Mouse (Mus musculus): Measurements from ENCODE around the gene Rgs19. TPM values are rescaled to one million over a fixed set of nuclear protein-coding genes. Genes with fewer than 3 reads are reported as not detected.

Rgs19 gene
- polyA plus RNA-seq, 1 experiment from 2014 or later: 71.0 TPM

DNA sequence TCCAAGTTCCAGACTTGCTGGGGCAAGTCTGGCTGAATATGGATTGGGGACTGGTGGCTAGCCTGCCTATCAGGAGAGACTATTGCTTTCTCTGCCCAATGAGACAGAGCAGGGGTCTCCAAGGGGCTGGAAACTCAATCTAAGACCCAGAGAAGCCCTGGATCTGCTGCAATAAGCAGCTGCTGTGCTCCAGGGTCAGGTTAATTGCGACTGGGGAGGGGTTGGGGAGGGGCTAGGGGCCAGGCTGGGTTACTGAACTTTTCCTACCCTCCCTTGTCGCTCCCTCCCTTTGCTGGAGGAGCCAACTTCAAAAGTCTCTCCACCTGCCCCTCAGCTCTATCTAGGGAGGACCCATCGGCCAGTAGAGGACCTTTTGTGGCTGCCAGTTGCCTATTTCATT lies 37.0 kb downstream of the Rgs19 start, which contains the start of gene Gm29797:
Gm29797 (plus strand) TSS at position 301 of the 400 bp plus-strand sequence.
- no peak for ATAC-seq (ENCODE audit: insufficient number of reproducible peaks, insufficient read depth, low FRiP score, low TSS enrichment, low read depth)
- no peak within 1 kb of the TSS for H3K4me3 ChIP-seq (replicated peaks)
- WGBS: 33% methylated on average over 3 of the region's 3 CpGs
- no peak within 1 kb of the TSS for H3K4me2 ChIP-seq
- H3K27ac ChIP-seq: peak within 1 kb of the TSS; percentile 50; the same call in 1 of the 2 replicates
- no peaks in the 10 kb centered on the region for H3K9me3 ChIP-seq
- H3K27me3 ChIP-seq: no peaks in the 10 kb centered on the region
- peaks cover 55% of the 10 kb centered on the region for H3K36me3 ChIP-seq
- peaks cover 33% of the 10 kb centered on the region for H3K4me1 ChIP-seq (replicated peaks)
- no peak within 1 kb of the TSS for H3K9ac ChIP-seq (replicated peaks)

DNA sequence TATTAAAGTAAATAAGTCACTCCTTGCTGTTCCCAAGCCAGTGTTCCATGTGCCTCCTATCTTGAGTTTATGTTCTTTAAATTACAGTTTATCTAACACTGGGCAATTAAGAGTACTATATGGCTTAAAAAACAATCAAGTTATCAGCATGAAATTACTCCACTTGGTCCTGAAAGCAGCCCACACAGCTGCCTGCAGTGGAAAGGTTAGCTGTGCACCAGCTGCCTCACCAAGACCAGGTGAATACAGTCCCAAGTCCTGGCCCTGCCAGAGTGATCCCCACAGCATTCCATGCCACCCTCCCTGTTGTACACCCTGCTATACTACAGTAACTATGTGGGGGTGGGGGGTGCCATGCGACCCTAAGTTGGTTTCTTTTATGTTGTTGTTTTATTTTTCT lies 40.3 kb downstream of the Rgs19 start:
- 92% methylated on average over 1 of the region's 1 CpGs for WGBS
- no peak overlapping the region for H3K4me3 ChIP-seq (replicated peaks)
- no peaks in the 10 kb centered on the region for H3K27me3 ChIP-seq
- H3K4me2 ChIP-seq: no peak overlapping the region
- H3K27ac ChIP-seq: no peak overlapping the region
- no peak overlapping the region for H3K9ac ChIP-seq (replicated peaks)
- no peak for ATAC-seq (ENCODE audit: insufficient number of reproducible peaks, insufficient read depth, low FRiP score, low TSS enrichment, low read depth)
- no peaks in the 10 kb centered on the region for H3K9me3 ChIP-seq
- H3K36me3 ChIP-seq: peaks cover 87% of the 10 kb centered on the region
- peaks cover 15% of the 10 kb centered on the region for H3K4me1 ChIP-seq (replicated peaks)

DNA sequence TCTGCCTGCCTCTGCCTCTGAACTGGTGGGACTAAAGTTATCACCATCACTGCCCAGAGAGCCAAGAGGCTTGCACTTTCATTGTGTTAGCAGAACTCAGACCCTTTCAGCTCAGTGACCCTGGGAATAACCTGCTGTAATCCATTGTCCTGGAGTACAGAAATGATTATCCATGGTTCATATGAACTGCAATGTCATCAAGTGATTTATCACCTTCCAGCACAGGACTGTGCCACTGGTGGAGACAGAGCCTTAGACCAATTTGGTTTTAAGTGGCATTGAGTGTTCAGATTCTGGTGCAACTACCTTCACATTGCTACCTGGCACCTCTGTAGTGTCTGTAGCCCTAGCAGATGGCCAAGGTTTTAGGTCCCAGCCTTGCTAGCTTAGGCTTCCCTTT lies 40.7 kb downstream of the Rgs19 start:
- Histone ChIP-seq H3K4me2 (no peak overlapping the region), H3K4me1 (replicated peaks) (peaks cover 15% of the 10 kb centered on the region), H3K27me3 (no peaks in the 10 kb centered on the region), H3K27ac (no peak overlapping the region), H3K4me3 (replicated peaks) (no peak overlapping the region), H3K36me3 (peaks cover 88% of the 10 kb centered on the region), H3K9ac (replicated peaks) (no peak overlapping the region), H3K9me3 (no peaks in the 10 kb centered on the region)
- no peak for ATAC-seq (ENCODE audit: insufficient number of reproducible peaks, insufficient read depth, low FRiP score, low TSS enrichment, low read depth)

DNA sequence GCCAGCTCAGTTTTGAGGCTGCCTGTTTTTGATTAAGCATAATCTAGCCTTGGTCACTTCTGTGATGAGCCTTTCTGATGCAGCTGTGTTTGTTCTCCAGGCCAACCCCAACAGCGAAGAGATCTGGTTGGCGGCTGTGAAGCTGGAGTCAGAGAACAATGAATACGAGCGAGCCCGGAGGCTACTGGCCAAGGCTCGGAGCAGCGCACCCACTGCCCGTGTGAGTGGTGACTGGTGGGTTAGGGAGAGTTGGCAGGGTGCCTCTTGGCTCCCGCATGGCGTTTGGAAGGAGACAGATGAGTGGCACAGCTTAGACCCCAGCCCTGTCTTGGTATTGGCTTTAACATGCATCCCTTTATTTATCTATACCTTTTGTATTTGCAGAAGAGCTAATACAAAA lies 44.9 kb downstream of the Rgs19 start:
- WGBS: 88% methylated on average over 10 of the region's 10 CpGs
- Histone ChIP-seq H3K4me2 (no peak overlapping the region), H3K4me3 (replicated peaks) (no peak overlapping the region), H3K9me3 (no peaks in the 10 kb centered on the region), H3K27ac (no peak overlapping the region), H3K4me1 (replicated peaks) (peaks cover 19% of the 10 kb centered on the region), H3K9ac (replicated peaks) (no peak overlapping the region), H3K36me3 (peaks cover 96% of the 10 kb centered on the region), H3K27me3 (no peaks in the 10 kb centered on the region)
- no peak for ATAC-seq (ENCODE audit: insufficient number of reproducible peaks, insufficient read depth, low FRiP score, low TSS enrichment, low read depth)

DNA sequence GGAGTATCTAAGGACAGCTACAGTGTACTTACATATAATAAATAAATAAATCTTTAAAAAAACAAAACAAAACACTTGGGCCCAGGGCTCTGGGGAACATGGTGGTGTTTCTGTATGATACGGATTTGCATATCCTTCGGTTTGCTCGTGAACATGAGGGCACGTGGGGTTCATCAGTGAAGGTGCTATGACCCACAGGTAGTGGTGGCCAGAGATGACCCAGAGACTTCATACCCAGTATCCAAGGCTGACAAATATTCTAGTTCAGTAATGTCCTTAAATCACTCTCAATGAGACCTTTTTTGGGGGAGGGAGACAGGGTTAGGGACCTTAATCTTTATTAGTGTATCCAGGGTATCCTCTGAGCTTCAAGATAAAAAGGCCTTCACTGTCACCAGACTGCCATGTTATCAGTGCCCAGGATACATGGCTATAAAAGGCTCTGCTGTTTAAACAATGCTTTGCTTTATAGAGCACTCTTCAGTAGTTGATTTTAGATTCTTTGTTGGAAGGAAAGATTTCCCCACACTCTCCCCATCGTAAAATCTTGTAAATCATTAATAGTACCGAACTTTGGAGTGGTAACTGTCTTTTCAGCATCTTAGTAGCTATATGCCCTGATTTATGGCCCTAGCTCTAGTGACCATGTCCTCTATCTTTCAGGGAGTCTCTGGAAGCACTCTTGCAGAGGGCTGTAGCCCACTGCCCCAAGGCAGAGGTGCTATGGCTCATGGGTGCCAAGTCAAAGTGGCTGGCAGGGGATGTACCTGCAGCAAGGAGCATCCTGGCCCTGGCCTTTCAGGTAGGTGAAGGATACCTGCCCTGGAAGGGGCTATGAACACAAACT lies 46.9 kb downstream of the Rgs19 start:
- H3K4me1 ChIP-seq (replicated peaks): peaks cover 19% of the 10 kb centered on the region
- no peaks in the 10 kb centered on the region for H3K27me3 ChIP-seq
- no peak overlapping the region for H3K27ac ChIP-seq
- 77% methylated on average over 6 of the region's 6 CpGs for WGBS
- H3K36me3 ChIP-seq: peaks cover 94% of the 10 kb centered on the region
- H3K9me3 ChIP-seq: no peaks in the 10 kb centered on the region
- H3K4me3 ChIP-seq (replicated peaks): no peak overlapping the region
- no peak overlapping the region for H3K4me2 ChIP-seq
- H3K9ac ChIP-seq (replicated peaks): no peak overlapping the region
- ATAC-seq (ENCODE audit: insufficient number of reproducible peaks, insufficient read depth, low FRiP score, low TSS enrichment, low read depth): no peak

DNA sequence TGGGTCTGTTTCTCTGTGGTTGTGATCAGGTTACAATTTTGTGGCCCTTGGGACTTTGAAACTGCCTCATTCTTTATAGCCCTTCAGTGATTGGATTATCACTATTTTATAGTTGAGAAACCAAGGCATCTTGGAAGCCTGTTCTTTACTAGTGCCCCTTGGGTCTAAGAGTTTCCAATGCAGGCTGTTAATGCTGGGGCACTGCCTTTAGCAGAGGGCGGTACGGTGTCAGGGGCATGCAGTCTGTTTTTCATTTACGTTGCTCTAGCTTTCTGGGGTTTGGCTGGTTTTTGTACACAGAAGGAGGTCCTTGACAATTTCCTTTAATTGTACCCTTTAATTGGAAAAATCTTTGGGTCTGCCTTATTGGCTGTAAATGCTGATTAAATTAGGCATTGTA lies 48.1 kb downstream of the Rgs19 start:
- ATAC-seq (ENCODE audit: insufficient number of reproducible peaks, insufficient read depth, low FRiP score, low TSS enrichment, low read depth): peak; percentile 69; the same call in 1 of the 2 replicates
- H3K4me3 ChIP-seq (replicated peaks): no peak overlapping the region
- H3K4me1 ChIP-seq (replicated peaks): peaks cover 19% of the 10 kb centered on the region
- H3K4me2 ChIP-seq: no peak overlapping the region
- H3K27ac ChIP-seq: peak overlapping the region; percentile 78
- H3K27me3 ChIP-seq: no peaks in the 10 kb centered on the region
- peaks cover 94% of the 10 kb centered on the region for H3K36me3 ChIP-seq
- 28% methylated on average over 3 of the region's 3 CpGs for WGBS
- H3K9ac ChIP-seq (replicated peaks): no peak overlapping the region
- H3K9me3 ChIP-seq: no peaks in the 10 kb centered on the region

DNA sequence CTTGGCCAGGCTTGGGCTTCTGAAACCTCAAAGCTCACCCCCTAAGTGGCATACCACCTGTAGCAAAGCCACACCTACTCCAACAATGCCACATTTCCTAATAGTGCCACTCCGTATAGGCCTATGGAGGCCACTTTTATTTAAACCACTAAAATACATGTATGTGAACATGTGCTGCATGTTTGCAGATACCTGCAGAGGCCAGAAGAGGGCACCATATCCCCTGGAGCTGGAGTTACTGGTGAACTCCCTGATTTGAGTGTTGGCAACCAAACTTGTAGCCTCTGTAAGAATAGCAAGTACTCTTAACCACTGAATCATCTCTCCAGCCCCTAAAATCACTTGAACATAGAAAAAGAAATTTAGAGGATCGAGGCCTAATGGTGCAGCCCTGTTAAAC lies 49.4 kb downstream of the Rgs19 start:
- Histone ChIP-seq H3K27ac (peak overlapping the region; percentile 78; the same call in 1 of the 2 replicates), H3K36me3 (peaks cover 94% of the 10 kb centered on the region), H3K4me3 (replicated peaks) (no peak overlapping the region), H3K4me1 (replicated peaks) (peaks cover 19% of the 10 kb centered on the region), H3K4me2 (no peak overlapping the region), H3K9ac (replicated peaks) (no peak overlapping the region), H3K9me3 (no peaks in the 10 kb centered on the region), H3K27me3 (no peaks in the 10 kb centered on the region)
- WGBS: 87% methylated on average over 2 of the region's 2 CpGs
- no peak for ATAC-seq (ENCODE audit: insufficient number of reproducible peaks, insufficient read depth, low FRiP score, low TSS enrichment, low read depth)

Other genes starting within 250 kb of the Rgs19 start
- gene Zbtb46, start 234.6 kb downstream of the Rgs19 start, polyA plus RNA-seq (2016; fragmentation: Nextera tagmentation; extraction: Ambion mirVana): 8.3 and 9.1 TPM in 2 replicates
- not detected in 2 replicates for gene Abhd16b, start 200.8 kb downstream of the Rgs19 start, polyA plus RNA-seq (2016; fragmentation: Nextera tagmentation; extraction: Ambion mirVana)
- 151 and 165 TPM in 2 replicates for gene Tpd52l2, start 196.8 kb downstream of the Rgs19 start, polyA plus RNA-seq (2016; fragmentation: Nextera tagmentation; extraction: Ambion mirVana)
- gene Dnajc5, start 173.5 kb downstream of the Rgs19 start, polyA plus RNA-seq (2016; fragmentation: Nextera tagmentation; extraction: Ambion mirVana): 90.6 and 91.0 TPM in 2 replicates
- 37.9 and 47.6 TPM in 2 replicates for gene Uckl1, start 109.1 kb downstream of the Rgs19 start, polyA plus RNA-seq (2016; fragmentation: Nextera tagmentation; extraction: Ambion mirVana)
- 78.0 and 79.3 TPM in 2 replicates for gene Prpf6, start 102.1 kb downstream of the Rgs19 start, polyA plus RNA-seq (2016; fragmentation: Nextera tagmentation; extraction: Ambion mirVana)
- gene Zfp512b, start 101.2 kb downstream of the Rgs19 start, polyA plus RNA-seq (2016; fragmentation: Nextera tagmentation; extraction: Ambion mirVana): 63.5 and 69.0 TPM in 2 replicates
- gene Samd10, start 94.8 kb downstream of the Rgs19 start, polyA plus RNA-seq (2016; fragmentation: Nextera tagmentation; extraction: Ambion mirVana): 11.6 and 13.0 TPM in 2 replicates
- 0.29 and 0.58 TPM in 2 replicates for gene Gm29797, start 36.9 kb downstream of the Rgs19 start, polyA plus RNA-seq (2016; fragmentation: Nextera tagmentation; extraction: Ambion mirVana)
- 22.4 and 23.4 TPM in 2 replicates for gene Sox18, start 22.3 kb downstream of the Rgs19 start, polyA plus RNA-seq (2016; fragmentation: Nextera tagmentation; extraction: Ambion mirVana)
- gene Tcea2, start 13.7 kb downstream of the Rgs19 start, polyA plus RNA-seq (2016; fragmentation: Nextera tagmentation; extraction: Ambion mirVana): 31.6 and 33.3 TPM in 2 replicates
- gene Lkaaear1, start 4.5 kb upstream of the Rgs19 start, polyA plus RNA-seq (2016; fragmentation: Nextera tagmentation; extraction: Ambion mirVana): not detected in 2 replicates
- 0.90 and 1.2 TPM in 2 replicates for gene Oprl1, start 21.0 kb upstream of the Rgs19 start, polyA plus RNA-seq (2016; fragmentation: Nextera tagmentation; extraction: Ambion mirVana)
- 0.15 and 0.53 TPM in 2 replicates for gene Myt1, start 69.4 kb upstream of the Rgs19 start, polyA plus RNA-seq (2016; fragmentation: Nextera tagmentation; extraction: Ambion mirVana)
- 41.2 and 44.3 TPM in 2 replicates for gene Pcmtd2, start 143.9 kb upstream of the Rgs19 start, polyA plus RNA-seq (2016; fragmentation: Nextera tagmentation; extraction: Ambion mirVana)
- gene Polr3k, start 170.4 kb upstream of the Rgs19 start, polyA plus RNA-seq (2016; fragmentation: Nextera tagmentation; extraction: Ambion mirVana): 91.4 and 97.7 TPM in 2 replicates

Data from limb, embryonic 12.5 days (tissue).